Mouse (Mus musculus) brown adipose tissue, adult 24 weeks (tissue): ENCODE data around the gene Fcf1. TPM values are rescaled to one million over a fixed set of nuclear protein-coding genes. Genes with fewer than 3 reads are reported as not detected.

Source experiments
- H3K27ac ChIP-seq: fragments of 200-500 bp; replicated peaks from 2 replicates; pipeline ENCODE4 v1.5.1; 2012; ENCODE audit warnings: low read depth, mild to moderate bottlenecking, low read length
- H3K4me1 ChIP-seq: fragments of 200-500 bp; 2 replicates; pipeline ENCODE4 v1.6.1; 2012; ENCODE audit warnings: low read length, mixed read lengths; ENCODE audit not compliant: control insufficient read depth, insufficient read depth, insufficient read length
- H3K4me3 ChIP-seq: fragments of 200-500 bp; 2 replicates; pipeline ENCODE4 v1.5.1; 2012; ENCODE audit warnings: low read depth, mild to moderate bottlenecking, low read length, moderate library complexity; ENCODE audit not compliant: insufficient read depth
- polyA plus RNA-seq: library from polyadenylated mRNA; stranded (reverse); fragments of >200 nt; gene quantifications from 2 replicates; pipeline ENCODE4 v1.2.4, GENCODE M21; 2012; ENCODE audit not compliant: missing spikeins, insufficient read depth, insufficient read length

The Fcf1 gene
- polyA plus RNA-seq, 1 experiment, result 155 TPM

DNA sequence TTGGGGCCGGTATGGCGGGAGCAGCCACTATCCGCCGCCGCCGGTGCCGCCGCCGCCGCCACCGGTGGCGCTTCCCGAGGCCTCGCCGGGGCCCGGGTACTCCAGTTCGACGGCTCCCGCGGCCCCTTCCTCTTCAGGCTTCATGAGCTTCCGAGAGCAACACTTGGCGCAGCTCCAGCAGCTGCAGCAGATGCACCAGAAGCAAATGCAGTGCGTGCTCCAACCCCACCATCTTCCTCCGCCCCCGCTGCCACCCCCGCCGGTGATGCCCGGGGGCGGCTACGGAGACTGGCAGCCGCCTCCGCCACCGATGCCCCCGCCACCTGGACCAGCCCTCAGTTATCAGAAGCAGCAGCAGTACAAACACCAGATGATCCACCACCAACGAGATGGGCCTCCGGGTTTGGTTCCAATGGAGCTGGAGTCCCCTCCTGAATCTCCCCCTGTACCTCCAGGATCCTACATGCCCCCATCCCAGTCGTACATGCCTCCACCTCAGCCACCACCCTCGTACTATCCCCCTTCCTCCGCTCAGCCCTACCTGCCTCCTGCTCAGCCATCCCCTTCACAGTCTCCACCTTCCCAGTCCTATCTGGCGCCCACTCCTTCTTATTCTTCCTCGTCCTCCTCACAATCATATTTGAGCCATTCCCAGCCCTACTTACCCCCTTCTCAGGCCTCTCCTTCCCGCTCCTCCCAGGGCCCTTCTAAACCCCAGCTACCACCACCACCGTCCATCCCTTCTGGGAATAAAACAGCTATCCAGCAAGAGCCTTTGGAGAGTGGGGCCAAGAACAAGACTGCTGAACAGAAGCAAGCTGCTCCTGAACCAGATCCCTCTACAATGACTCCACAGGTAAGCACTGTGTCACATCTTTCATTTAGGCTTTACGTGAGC lies 26.1 kb downstream of the Fcf1 start:
- H3K27ac ChIP-seq, result 0 out of 2 replicates have a peak overlapping the region, but pooled peaks have one; percentile 27
- peak overlapping the region; percentile 79 for H3K4me3 ChIP-seq

DNA sequence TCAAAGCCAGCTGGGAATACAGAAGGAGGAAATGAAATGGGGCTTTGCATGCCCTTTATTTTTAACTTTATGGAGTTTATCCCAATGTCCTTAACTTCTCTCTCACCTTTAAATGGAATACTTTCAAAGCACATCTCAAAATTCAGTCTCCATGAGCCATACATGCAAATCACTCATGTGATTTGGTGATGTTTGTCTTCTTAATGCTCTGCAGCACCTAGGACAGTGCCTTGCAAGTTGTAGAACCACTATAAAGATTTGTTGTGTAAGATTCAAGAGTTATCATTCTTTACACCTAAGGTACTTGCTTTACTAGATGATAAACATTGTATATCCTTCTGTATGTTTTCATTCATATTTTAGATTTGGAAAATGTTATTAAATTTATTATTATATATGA lies 28.4 kb downstream of the Fcf1 start:
- Histone ChIP-seq H3K27ac (no peak overlapping the region), H3K4me1 (peaks cover 11% of the 10 kb centered on the region), H3K4me3 (no peak overlapping the region)

More for the DNA sequence above, 26.1 kb downstream of the Fcf1 start:
- H3K4me1 ChIP-seq, result peaks cover 11% of the 10 kb centered on the region

- Histone ChIP-seq H3K4me3 (no peak overlapping the region), H3K27ac (no peak overlapping the region), H3K4me1 (no peaks in the 10 kb centered on the region)
These were observed 35.5 kb downstream of the Fcf1 start for GRCm38 (mm10) chr12:85006206-85006605.

GRCm38 (mm10) chr12:85007021-85007420 lies 36.3 kb downstream of the Fcf1 start:
- Histone ChIP-seq H3K4me1 (no peaks in the 10 kb centered on the region), H3K4me3 (no peak overlapping the region), H3K27ac (no peak overlapping the region)

DNA sequence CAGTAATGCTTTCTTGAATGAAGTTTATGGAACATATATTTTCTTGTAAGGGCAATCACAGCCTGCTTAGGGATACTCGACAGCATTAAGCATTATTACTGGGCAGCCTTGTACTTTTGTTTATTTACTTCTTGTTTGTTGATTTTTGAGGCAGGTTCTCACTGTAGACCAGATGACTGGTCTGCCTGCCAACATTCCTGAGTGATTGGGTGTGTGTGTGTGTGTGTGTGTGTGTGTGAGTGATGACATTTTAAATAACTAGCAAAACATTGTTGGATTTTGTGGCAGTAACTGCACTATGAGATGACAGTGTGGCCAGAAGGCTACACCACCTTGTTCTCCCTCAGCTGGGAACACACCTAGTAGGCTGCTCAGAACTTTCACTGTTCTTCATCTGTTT lies 39.1 kb downstream of the Fcf1 start:
- Histone ChIP-seq H3K4me3 (no peak overlapping the region), H3K4me1 (no peaks in the 10 kb centered on the region), H3K27ac (no peak overlapping the region)

DNA sequence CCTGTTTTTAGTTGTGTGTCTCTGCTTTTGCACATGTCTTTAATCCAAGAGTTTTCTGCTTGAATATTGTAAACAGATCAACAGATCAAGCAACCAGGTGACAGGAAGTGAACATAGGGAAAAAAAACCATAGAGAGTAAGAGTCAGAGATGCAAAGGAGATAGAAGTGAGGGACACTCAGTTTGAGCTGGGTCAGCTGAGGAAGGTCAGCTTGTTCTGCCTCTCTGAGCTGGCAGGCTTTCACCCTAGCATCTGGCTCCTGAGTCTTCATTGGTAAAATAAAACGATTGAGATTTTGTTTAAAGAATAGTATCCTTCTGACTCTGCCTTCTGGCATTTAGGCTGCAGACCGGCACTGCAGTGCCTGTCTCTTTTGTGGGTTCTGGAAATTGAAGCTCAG lies 39.8 kb downstream of the Fcf1 start:
- Histone ChIP-seq H3K27ac (no peak overlapping the region), H3K4me3 (no peak overlapping the region), H3K4me1 (no peaks in the 10 kb centered on the region)

DNA sequence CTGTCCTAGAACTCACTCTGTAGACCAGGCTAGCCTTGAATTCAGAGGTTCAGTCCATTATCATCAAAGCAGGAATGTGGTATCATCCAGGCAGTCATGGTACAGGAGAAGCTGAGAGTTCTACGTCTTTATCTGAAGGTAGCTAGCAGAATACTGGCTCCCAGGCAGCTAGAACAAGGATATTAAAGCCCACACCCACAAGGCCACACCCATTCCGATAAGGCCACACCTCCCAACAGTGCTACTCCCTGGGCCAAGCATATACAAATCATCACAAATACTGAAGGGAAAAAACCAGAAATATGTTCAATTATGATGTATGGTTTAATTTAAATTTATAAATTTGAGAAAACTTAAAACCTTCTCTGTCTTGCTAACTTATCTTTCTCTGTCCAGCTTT lies 41.5 kb downstream of the Fcf1 start:
- Histone ChIP-seq H3K4me3 (no peak overlapping the region), H3K27ac (no peak overlapping the region), H3K4me1 (no peaks in the 10 kb centered on the region)

DNA sequence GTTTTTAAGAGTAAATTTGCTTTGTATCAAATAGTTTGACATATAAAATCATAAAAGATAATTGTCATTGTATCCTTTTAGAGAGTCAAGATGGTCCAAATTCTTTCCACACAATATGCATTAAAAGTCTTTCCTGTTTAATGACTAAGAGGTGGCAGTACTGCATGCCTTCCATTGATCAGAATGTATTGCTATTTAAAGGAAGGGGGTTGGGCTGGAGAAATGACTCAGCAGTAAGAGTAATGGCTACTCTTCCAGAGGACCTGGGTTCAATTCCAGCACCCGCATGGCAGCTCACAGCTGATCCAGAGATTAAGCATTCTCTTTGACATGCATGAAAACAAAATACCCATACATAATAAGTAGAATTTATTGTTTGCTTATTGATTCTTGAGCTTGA lies 51.4 kb downstream of the Fcf1 start:
- Histone ChIP-seq H3K4me1 (no peaks in the 10 kb centered on the region), H3K4me3 (no peak overlapping the region)

GRCm38 (mm10) chr12:85032710-85033109 lies 62.0 kb downstream of the Fcf1 start:
- H3K4me3 ChIP-seq, result no peak overlapping the region
- no peak overlapping the region for H3K27ac ChIP-seq
- no peaks in the 10 kb centered on the region for H3K4me1 ChIP-seq

More for the DNA sequence above, 51.4 kb downstream of the Fcf1 start:
- no peak overlapping the region for H3K27ac ChIP-seq

Other genes starting within 250 kb of the Fcf1 start
- 210 and 264 TPM in 2 replicates for gene Npc2, start 197.7 kb upstream of the Fcf1 start, polyA plus RNA-seq
- gene Isca2, start 197.6 kb upstream of the Fcf1 start, polyA plus RNA-seq, result 302 and 313 TPM in 2 replicates
- 32.5 and 41.2 TPM in 2 replicates for gene Ltbp2, start 94.4 kb upstream of the Fcf1 start, polyA plus RNA-seq
- 12.1 and 19.3 TPM in 2 replicates for gene Arel1, start within 50 bp of the Fcf1 start, polyA plus RNA-seq
- gene Ylpm1, start 25.4 kb downstream of the Fcf1 start, polyA plus RNA-seq, result 13.4 and 13.5 TPM in 2 replicates
- gene Prox2, start 139.9 kb downstream of the Fcf1 start, polyA plus RNA-seq, result 1.6 and 8.0 TPM in 2 replicates
- gene Dlst, start 139.9 kb downstream of the Fcf1 start, polyA plus RNA-seq, result 822 and 856 TPM in 2 replicates
- gene Rps6kl1, start 180.4 kb downstream of the Fcf1 start, polyA plus RNA-seq, result 0.36 TPM in 1 of 2 replicates, not detected in the other
- not detected in 2 replicates for gene Pgf, start 206.9 kb downstream of the Fcf1 start, polyA plus RNA-seq
- 14.8 and 25.4 TPM in 2 replicates for gene Eif2b2, start 248.6 kb downstream of the Fcf1 start, polyA plus RNA-seq